Mouse (Mus musculus): ENCODE results near the gene Krtap31-2. TPM values are rescaled to one million over a fixed set of nuclear protein-coding genes. Genes with fewer than 3 reads are reported as not detected.

Gene Krtap31-2
- total RNA-seq (2021): not detected
- long read RNA-seq, experiment 1: 0 reads
- long read RNA-seq, experiment 2: 0 reads

GRCm38 (mm10) chr11:99935991-99936390, at the start of gene Krtap31-2:
Gene Krtap31-2, plus strand, starts transcription at chr11:99936291.
- no peak for DNase-seq

GRCm38 (mm10) chr11:99907620-99908019, 28.5 kb upstream of the Krtap31-2 start, which contains the start of gene Krtap31-1:
Gene Krtap31-1, plus strand, starts transcription at chr11:99907920.
- no peak for DNase-seq

GRCm38 (mm10) chr11:99914451-99914850, 21.6 kb upstream of the Krtap31-2 start, which contains the start of gene Gm11565:
Gene Gm11565, plus strand, starts transcription at chr11:99914751.
- DNase-seq: no peak

GRCm38 (mm10) chr11:99937751-99938264, 1.7 kb downstream of the Krtap31-2 start:
- DNase-seq: no peak

GRCm38 (mm10) chr11:99948175-99948574, 12.1 kb downstream of the Krtap31-2 start, which contains the start of gene Krtap9-5:
Gene Krtap9-5, plus strand, starts transcription at chr11:99948475.
- no peak for DNase-seq

GRCm38 (mm10) chr11:99964213-99964612, 28.1 kb downstream of the Krtap31-2 start:
- no peak for DNase-seq

GRCm38 (mm10) chr11:99965961-99966360, 29.9 kb downstream of the Krtap31-2 start:
- DNase-seq: no peak

GRCm38 (mm10) chr11:99978953-99979352, 42.9 kb downstream of the Krtap31-2 start, which contains the start of gene Krtap29-1:
Gene Krtap29-1, minus strand, starts transcription at chr11:99979053.
- no peak for DNase-seq

GRCm38 (mm10) chr11:99982731-99983130, 46.6 kb downstream of the Krtap31-2 start:
- DNase-seq: no peak

GRCm38 (mm10) chr11:99983442-99983841, 47.4 kb downstream of the Krtap31-2 start:
- no peak for DNase-seq

GRCm38 (mm10) chr11:99985291-99986092, 49.4 kb downstream of the Krtap31-2 start:
- peak in 1 of 2 experiments; percentile 22 for DNase-seq

GRCm38 (mm10) chr11:99986180-99986647, 50.1 kb downstream of the Krtap31-2 start, which contains the start of gene Krtap16-1:
Gene Krtap16-1, minus strand, starts transcription at chr11:99986597.
- DNase-seq: no peak

Other genes starting within 250 kb of the Krtap31-2 start
- not detected for gene Gm14190, start 245.6 kb upstream of the Krtap31-2 start, total RNA-seq (2021)
- not detected for gene Gm14180, start 202.0 kb upstream of the Krtap31-2 start, total RNA-seq (2021)
- gene Gm11595, start 163.4 kb upstream of the Krtap31-2 start, total RNA-seq (2021): not detected
- not detected for gene Krtap4-8, start 155.6 kb upstream of the Krtap31-2 start, total RNA-seq (2021)
- gene Krtap4-9, start 151.1 kb upstream of the Krtap31-2 start, total RNA-seq (2021): not detected
- not detected for gene Gm11596, start 142.8 kb upstream of the Krtap31-2 start, total RNA-seq (2021)
- not detected for gene Gm11569, start 137.4 kb upstream of the Krtap31-2 start, total RNA-seq (2021)
- not detected for gene Gm11554, start 131.8 kb upstream of the Krtap31-2 start, total RNA-seq (2021)
- not detected for gene Krtap4-13, start 126.4 kb upstream of the Krtap31-2 start, total RNA-seq (2021)
- gene Gm11564, start 120.6 kb upstream of the Krtap31-2 start, total RNA-seq (2021): not detected
- gene 2300003K06Rik, start 98.2 kb upstream of the Krtap31-2 start, total RNA-seq (2021): not detected
- not detected for gene Krtap4-16, start 84.7 kb upstream of the Krtap31-2 start, total RNA-seq (2021)
- gene Gm11568, start 78.4 kb upstream of the Krtap31-2 start, total RNA-seq (2021): not detected
- not detected for gene Gm11559, start 71.8 kb upstream of the Krtap31-2 start, total RNA-seq (2021)
- not detected for gene Krtap9-1, start 62.9 kb upstream of the Krtap31-2 start, total RNA-seq (2021)
- gene Gm11567, start 57.1 kb upstream of the Krtap31-2 start, total RNA-seq (2021): not detected
- gene Krtap31-1, start 28.4 kb upstream of the Krtap31-2 start, total RNA-seq (2021): not detected
- gene Gm11565, start 21.5 kb upstream of the Krtap31-2 start, total RNA-seq (2021): not detected
- gene Krtap9-5, start 12.2 kb downstream of the Krtap31-2 start, total RNA-seq (2021): not detected
- gene Krtap29-1, start 42.8 kb downstream of the Krtap31-2 start, total RNA-seq (2021): not detected
- gene Krtap16-1, start 50.3 kb downstream of the Krtap31-2 start, total RNA-seq (2021): not detected
- gene Krtap17-1, start 57.7 kb downstream of the Krtap31-2 start, total RNA-seq (2021): not detected
- gene Krt33a, start 79.9 kb downstream of the Krtap31-2 start, total RNA-seq (2021): not detected
- gene Krt33b, start 93.6 kb downstream of the Krtap31-2 start, total RNA-seq (2021): not detected
- gene Krt34, start 105.3 kb downstream of the Krtap31-2 start, total RNA-seq (2021): not detected
- not detected for gene Krt31, start 114.3 kb downstream of the Krtap31-2 start, total RNA-seq (2021)
- gene Krt32, start 151.9 kb downstream of the Krtap31-2 start, total RNA-seq (2021): not detected
- gene Krt35, start 159.9 kb downstream of the Krtap31-2 start, total RNA-seq (2021): not detected
- not detected for gene Krt36, start 169.3 kb downstream of the Krtap31-2 start, total RNA-seq (2021)
- not detected for gene Krt13, start 185.3 kb downstream of the Krtap31-2 start, total RNA-seq (2021)
- 1 to 10 TPM in 1 of 2 experiments, not detected in 1; 1.4 TPM for gene Krt15, start 199.6 kb downstream of the Krtap31-2 start, total RNA-seq (2021)
- gene Krt19, start 212.4 kb downstream of the Krtap31-2 start, total RNA-seq (2021): 1 to 10 TPM; 4.0 to 9.1 TPM